Mouse (Mus musculus) thymus, adult 2 months (tissue): ENCODE data around the gene Sec16a.

Experiments used
- CTCF ChIP-seq: fragments of 200-500 bp; IDR thresholded peaks from 2 replicates; pipeline ENCODE4 v1.5.1; 2012; ENCODE audit warnings: mild to moderate bottlenecking, control low read depth, low read length, moderate library complexity, borderline replicate concordance; ENCODE audit not compliant: control insufficient read depth, poor library complexity, insufficient read depth; ENCODE audit errors: extremely low read depth
- POLR2A ChIP-seq: fragments of 200-500 bp; IDR thresholded peaks from 2 replicates; pipeline ENCODE4 v1.6.1; 2012; ENCODE audit warnings: mild to moderate bottlenecking, low read length, control low read depth, moderate library complexity; ENCODE audit not compliant: control insufficient read depth, poor library complexity, insufficient read depth; ENCODE audit errors: extremely low read depth

GRCm38 (mm10) chr2:26434791-26435572 lies 10.0 kb downstream of the Sec16a start:
- no peak for TF ChIP-seq CTCF
- TF ChIP-seq POLR2A, result no peak
